Mouse (Mus musculus) forebrain, embryonic 10.5 days (tissue): ENCODE results near the gene Fosl1. TPM values are rescaled to one million over a fixed set of nuclear protein-coding genes. Genes with fewer than 3 reads are reported as not detected.

Source experiments
- DNase-seq: peaks from one replicate; pipeline ENCODE4 v3.0.0-alpha.2; 2017; ENCODE audit warnings: low spot score; ENCODE audit errors: extremely low spot score
- H3K27ac ChIP-seq: fragments of 300-500 bp; sonication (generic); 2 replicates; pipeline ENCODE4 v1.5.1; 2016; ENCODE audit warnings: mild to moderate bottlenecking
- H3K27me3 ChIP-seq: fragments of 300-500 bp; sonication (generic); 2 replicates; pipeline ENCODE4 v1.6.1; 2016; ENCODE audit warnings: mild to moderate bottlenecking; ENCODE audit not compliant: poor library complexity, severe bottlenecking
- H3K36me3 ChIP-seq: fragments of 300-500 bp; sonication (generic); replicated peaks from 2 replicates; pipeline ENCODE4 v1.6.1; 2016; ENCODE audit warnings: mild to moderate bottlenecking, moderate library complexity
- H3K4me1 ChIP-seq: fragments of 300-500 bp; sonication (generic); 2 replicates; pipeline ENCODE4 v1.6.1; 2016
- H3K4me3 ChIP-seq: fragments of 300-500 bp; sonication (generic); 2 replicates; pipeline ENCODE4 v1.5.1; 2016; ENCODE audit warnings: mild to moderate bottlenecking, moderate library complexity
- H3K9me3 ChIP-seq: fragments of 300-500 bp; sonication (generic); 2 replicates; pipeline ENCODE4 v1.6.1; 2016; ENCODE audit warnings: mild to moderate bottlenecking, moderate library complexity
- WGBS: fragments of 180-500 bp; shearing (Covaris S2); methylation state at CpG from one replicate; pipeline ENCODE4 v1.1.7; 2016; 5-methylcytosine and 5-hydroxymethylcytosine counted together
- polyA plus RNA-seq: library from polyadenylated mRNA; unstranded; fragments of >200 nt; fragmentation: Nextera tagmentation; extraction: Ambion mirVana; gene quantifications from 2 replicates; pipeline ENCODE4 v1.2.1, GENCODE M21; 2016

Gene Fosl1
- polyA plus RNA-seq, 1 experiment from 2014 or later, result not detected

GRCm38 (mm10) chr19:5418750-5419466 is 28.4 kb upstream of the Fosl1 start:
- no peak overlapping the region for H3K27ac ChIP-seq
- H3K9me3 ChIP-seq, result no peaks in the 10 kb centered on the region
- no peak for DNase-seq
- H3K27me3 ChIP-seq, result no peaks in the 10 kb centered on the region
- no peak overlapping the region for H3K4me3 ChIP-seq
- peaks cover 20% of the 10 kb centered on the region for H3K4me1 ChIP-seq
- peaks cover 55% of the 10 kb centered on the region for H3K36me3 ChIP-seq
- 96% methylated on average over 8 of the region's 8 CpGs for WGBS

DNA sequence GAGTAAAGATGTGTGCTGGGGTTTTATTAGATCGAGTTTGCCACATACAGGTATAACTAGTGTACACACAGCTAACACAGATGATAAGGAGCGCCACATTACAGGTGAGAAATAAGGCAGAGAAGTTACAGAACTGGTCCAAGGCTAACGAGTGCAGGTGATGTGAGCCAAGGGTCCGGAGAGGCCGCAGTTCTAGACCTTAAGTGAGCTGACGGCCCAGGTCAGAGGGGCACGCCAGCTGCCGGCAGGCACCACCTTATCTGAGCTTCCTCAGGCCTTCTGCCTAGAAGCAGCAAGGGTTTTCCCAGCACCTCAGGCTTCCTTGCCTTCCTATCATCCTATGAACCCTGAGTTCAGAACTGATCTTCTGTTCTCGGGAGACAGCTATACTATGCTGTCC is 27.7 kb upstream of the Fosl1 start:
- no peaks in the 10 kb centered on the region for H3K9me3 ChIP-seq
- WGBS, result 89% methylated on average over 9 of the region's 9 CpGs
- H3K4me1 ChIP-seq, result peaks cover 24% of the 10 kb centered on the region
- no peak overlapping the region for H3K4me3 ChIP-seq
- H3K36me3 ChIP-seq, result peaks cover 55% of the 10 kb centered on the region
- no peaks in the 10 kb centered on the region for H3K27me3 ChIP-seq
- no peak overlapping the region for H3K27ac ChIP-seq
- no peak for DNase-seq

- Histone ChIP-seq H3K4me3 (no peak overlapping the region), H3K36me3 (peaks cover 55% of the 10 kb centered on the region), H3K27me3 (no peaks in the 10 kb centered on the region), H3K27ac (no peak overlapping the region), H3K9me3 (no peaks in the 10 kb centered on the region), H3K4me1 (peaks cover 28% of the 10 kb centered on the region)
- WGBS, result 94% methylated on average over 6 of the region's 6 CpGs
- DNase-seq, result no peak
These were observed 26.8 kb upstream of the Fosl1 start for GRCm38 (mm10) chr19:5420579-5420978.

DNA sequence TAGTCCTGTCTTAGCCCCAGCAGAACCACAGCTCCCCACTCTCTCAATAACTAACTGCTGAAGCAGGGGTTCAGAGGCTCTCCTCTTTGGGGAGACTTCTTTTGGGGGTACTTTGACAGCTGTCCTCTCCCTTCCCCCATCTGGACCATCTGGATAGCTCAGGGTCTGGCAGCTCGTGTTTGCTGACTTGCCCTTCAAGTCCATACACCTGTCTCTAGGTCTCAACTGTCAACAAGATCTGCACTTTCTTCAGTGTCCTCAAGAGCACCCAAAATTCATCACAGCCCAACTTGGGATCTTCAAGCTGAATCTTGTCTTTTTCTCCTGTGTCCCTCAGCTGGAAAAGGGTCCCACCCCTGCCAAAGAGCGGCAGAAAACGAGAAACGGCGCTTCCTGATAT is 25.6 kb upstream of the Fosl1 start:
- Histone ChIP-seq H3K4me1 (peaks cover 40% of the 10 kb centered on the region), H3K27ac (no peak overlapping the region), H3K9me3 (no peaks in the 10 kb centered on the region), H3K4me3 (no peak overlapping the region), H3K27me3 (no peaks in the 10 kb centered on the region), H3K36me3 (peaks cover 65% of the 10 kb centered on the region)
- WGBS, result 93% methylated on average over 5 of the region's 5 CpGs
- no peak for DNase-seq

GRCm38 (mm10) chr19:5422267-5422666 is 25.1 kb upstream of the Fosl1 start:
- peaks cover 42% of the 10 kb centered on the region for H3K4me1 ChIP-seq
- H3K27me3 ChIP-seq, result no peaks in the 10 kb centered on the region
- no peak overlapping the region for H3K27ac ChIP-seq
- 89% methylated on average over 10 of the region's 10 CpGs for WGBS
- H3K9me3 ChIP-seq, result no peaks in the 10 kb centered on the region
- H3K36me3 ChIP-seq, result peaks cover 67% of the 10 kb centered on the region
- no peak for DNase-seq
- peak overlapping the region; percentile 14; the same call in 1 of the 2 replicates for H3K4me3 ChIP-seq

GRCm38 (mm10) chr19:5422895-5423443 is 24.4 kb upstream of the Fosl1 start:
- H3K9me3 ChIP-seq, result no peaks in the 10 kb centered on the region
- peaks cover 44% of the 10 kb centered on the region for H3K4me1 ChIP-seq
- H3K27ac ChIP-seq, result no peak overlapping the region
- WGBS, result 81% methylated on average over 9 of the region's 9 CpGs
- H3K36me3 ChIP-seq, result peaks cover 67% of the 10 kb centered on the region
- peak overlapping the region; percentile 86; the same call in 1 of the 2 replicates for H3K4me3 ChIP-seq
- no peak for DNase-seq
- no peaks in the 10 kb centered on the region for H3K27me3 ChIP-seq

DNA sequence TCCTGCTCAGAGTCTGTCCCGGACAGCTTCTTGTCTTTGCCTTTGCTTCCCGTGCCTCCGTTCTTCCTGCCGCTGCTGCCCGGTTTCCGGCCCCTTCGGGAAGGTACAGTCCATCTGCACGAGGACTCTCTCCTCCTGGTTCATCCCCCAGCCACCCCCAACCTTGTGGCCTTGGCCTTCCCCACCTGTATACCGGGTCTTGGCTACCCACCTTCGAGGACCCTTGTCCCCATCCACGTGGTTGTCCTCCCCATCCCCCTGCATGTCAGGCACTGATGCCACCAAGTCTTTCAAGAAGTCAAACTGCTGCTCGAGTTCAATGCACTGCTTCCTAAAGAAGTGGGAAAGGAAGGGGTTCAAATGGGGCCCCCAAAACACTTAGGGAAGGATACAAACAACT is 23.8 kb upstream of the Fosl1 start:
- H3K4me1 ChIP-seq, result peaks cover 46% of the 10 kb centered on the region
- H3K27me3 ChIP-seq, result no peaks in the 10 kb centered on the region
- no peak for DNase-seq
- H3K4me3 ChIP-seq, result peak overlapping the region; percentile 86
- H3K27ac ChIP-seq, result peak overlapping the region; percentile 97
- H3K36me3 ChIP-seq, result peaks cover 68% of the 10 kb centered on the region
- no peaks in the 10 kb centered on the region for H3K9me3 ChIP-seq
- WGBS, result 71% methylated on average over 12 of the region's 12 CpGs

GRCm38 (mm10) chr19:5424092-5424781 is 23.1 kb upstream of the Fosl1 start:
- Histone ChIP-seq H3K4me3 (peak overlapping the region; percentile 86), H3K27ac (peak overlapping the region; percentile 97), H3K9me3 (no peaks in the 10 kb centered on the region), H3K4me1 (peaks cover 46% of the 10 kb centered on the region), H3K27me3 (no peaks in the 10 kb centered on the region), H3K36me3 (peaks cover 72% of the 10 kb centered on the region)
- no peak for DNase-seq
- under 1% methylated on average over 48 of the region's 48 CpGs for WGBS

- H3K27ac ChIP-seq, result peak within 1 kb of the TSS; percentile 97
- peak within 1 kb of the TSS; percentile 86 for H3K4me3 ChIP-seq
- peak; percentile 97 for DNase-seq
- H3K36me3 ChIP-seq, result peaks cover 65% of the 10 kb centered on the region
- no peaks in the 10 kb centered on the region for H3K27me3 ChIP-seq
- H3K9me3 ChIP-seq, result no peaks in the 10 kb centered on the region
- under 1% methylated on average over 84 of the region's 87 CpGs for WGBS
- H3K4me1 ChIP-seq, result peaks cover 46% of the 10 kb centered on the region
These were observed 22.3 kb upstream of the Fosl1 start, which contains the start of the genes Drap1 and AI837181 for GRCm38 (mm10) chr19:5424782-5425741. Gene Drap1 (minus strand): TSS chr19:5424979. Gene AI837181 (plus strand): TSS chr19:5425144.

DNA sequence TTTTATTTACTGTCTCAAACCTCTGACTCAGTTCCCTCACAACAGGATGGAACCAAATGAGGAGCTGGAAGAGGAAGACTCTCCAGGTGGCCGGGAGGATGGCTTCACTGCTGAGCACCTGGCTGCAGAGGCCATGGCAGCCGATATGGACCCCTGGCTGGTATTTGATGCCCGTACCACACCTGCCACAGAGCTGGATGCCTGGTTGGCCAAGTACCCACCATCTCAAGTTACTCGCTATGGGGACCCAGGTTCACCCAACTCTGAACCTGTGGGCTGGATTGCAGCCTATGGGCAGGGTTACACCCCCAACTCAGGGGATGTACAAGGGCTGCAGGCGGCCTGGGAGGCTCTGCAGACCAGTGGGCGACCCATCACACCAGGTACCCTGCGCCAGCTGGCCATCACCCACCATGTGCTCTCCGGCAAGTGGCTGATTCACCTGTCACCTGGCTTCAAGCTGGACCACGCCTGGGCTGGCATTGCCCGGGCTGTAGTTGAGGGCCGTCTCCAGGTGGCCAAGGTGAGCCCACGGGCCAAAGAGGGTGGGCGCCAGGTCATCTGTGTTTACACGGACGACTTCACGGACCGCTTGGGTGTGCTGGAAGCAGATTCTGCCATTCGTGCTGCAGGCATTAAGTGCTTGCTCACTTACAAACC is 21.3 kb upstream of the Fosl1 start:
- peaks cover 55% of the 10 kb centered on the region for H3K36me3 ChIP-seq
- 91% methylated on average over 18 of the region's 18 CpGs for WGBS
- no peak for DNase-seq

GRCm38 (mm10) chr19:5426640-5427290 is 20.6 kb upstream of the Fosl1 start:
- Histone ChIP-seq H3K36me3 (peaks cover 48% of the 10 kb centered on the region), H3K4me1 (peaks cover 46% of the 10 kb centered on the region), H3K4me3 (peak overlapping the region; percentile 86), H3K27me3 (no peaks in the 10 kb centered on the region), H3K9me3 (no peaks in the 10 kb centered on the region), H3K27ac (0 out of 2 replicates have a peak overlapping the region, but pooled peaks have one; percentile 40)
- no peak for DNase-seq
- 95% methylated on average over 13 of the region's 13 CpGs for WGBS

More for the DNA sequence above, 21.3 kb upstream of the Fosl1 start:
- Histone ChIP-seq H3K9me3 (no peaks in the 10 kb centered on the region), H3K27me3 (no peaks in the 10 kb centered on the region), H3K4me3 (peak overlapping the region; percentile 86), H3K27ac (peak overlapping the region; percentile 97), H3K4me1 (peaks cover 46% of the 10 kb centered on the region)
